Mouse (Mus musculus): ENCODE results near the gene Llgl1. TPM values are rescaled to one million over a fixed set of nuclear protein-coding genes. Genes with fewer than 3 reads are reported as not detected.

Llgl1 gene
- polyA plus RNA-seq, 1 experiment = 16.9 TPM

- H3K27me3 ChIP-seq (ENCODE audit: control insufficient read depth, insufficient read depth, low read length) = no peaks in the 10 kb centered on the region
- H3K36me3 ChIP-seq (ENCODE audit: control insufficient read depth, insufficient read depth, low read length) = no peaks in the 10 kb centered on the region; the same call in 1 of the 2 replicates
- TF ChIP-seq CTCF (IDR thresholded peaks at IDR 0.05; ENCODE audit: control insufficient read depth, insufficient read depth, insufficient replicate concordance, low read depth, low read length) (no peak), POLR2A (IDR thresholded peaks at IDR 0.05; ENCODE audit: control insufficient read depth, low read depth, low read length) (no peak)
These were observed 4.7 kb downstream of the Llgl1 start for GRCm38 (mm10) chr11:60704023-60704880.

GRCm38 (mm10) chr11:60705255-60705654 is 5.7 kb downstream of the Llgl1 start:
- no peak overlapping the region for H3K27ac ChIP-seq (ENCODE audit: control insufficient read depth, insufficient read depth, low read depth, low read length)
- TF ChIP-seq POLR2A (IDR thresholded peaks at IDR 0.05; ENCODE audit: control insufficient read depth, low read depth, low read length) (no peak), CTCF (IDR thresholded peaks at IDR 0.05; ENCODE audit: control insufficient read depth, insufficient read depth, insufficient replicate concordance, low read depth, low read length) (no peak)
- no peaks in the 10 kb centered on the region; the same call in 1 of the 2 replicates for H3K36me3 ChIP-seq (ENCODE audit: control insufficient read depth, insufficient read depth, low read length)
- H3K4me1 ChIP-seq (ENCODE audit: control insufficient read depth, insufficient read depth, low read length) = peaks cover 14% of the 10 kb centered on the region
- H3K27me3 ChIP-seq (ENCODE audit: control insufficient read depth, insufficient read depth, low read length) = no peaks in the 10 kb centered on the region
- no peak overlapping the region for H3K4me3 ChIP-seq (ENCODE audit: control insufficient read depth, low read depth, low read length)

More at GRCm38 (mm10) chr11:60704023-60704880, 4.7 kb downstream of the Llgl1 start:
- Histone ChIP-seq H3K4me3 (ENCODE audit: control insufficient read depth, low read depth, low read length) (no peak overlapping the region), H3K4me1 (ENCODE audit: control insufficient read depth, insufficient read depth, low read length) (peaks cover 15% of the 10 kb centered on the region), H3K27ac (ENCODE audit: control insufficient read depth, insufficient read depth, low read depth, low read length) (no peak overlapping the region)

- Histone ChIP-seq H3K27me3 (ENCODE audit: control insufficient read depth, insufficient read depth, low read length) (no peaks in the 10 kb centered on the region), H3K4me3 (ENCODE audit: control insufficient read depth, low read depth, low read length) (no peak overlapping the region), H3K4me1 (ENCODE audit: control insufficient read depth, insufficient read depth, low read length) (peaks cover 11% of the 10 kb centered on the region), H3K27ac (ENCODE audit: control insufficient read depth, insufficient read depth, low read depth, low read length) (no peak overlapping the region), H3K36me3 (ENCODE audit: control insufficient read depth, insufficient read depth, low read length) (no peaks in the 10 kb centered on the region; the same call in 1 of the 2 replicates)
- TF ChIP-seq POLR2A (IDR thresholded peaks at IDR 0.05; ENCODE audit: control insufficient read depth, low read depth, low read length) (no peak), CTCF (IDR thresholded peaks at IDR 0.05; ENCODE audit: control insufficient read depth, insufficient read depth, insufficient replicate concordance, low read depth, low read length) (no peak)
These were observed 6.6 kb downstream of the Llgl1 start for GRCm38 (mm10) chr11:60706076-60706475.

GRCm38 (mm10) chr11:60706696-60707480 is 7.4 kb downstream of the Llgl1 start:
- no peaks in the 10 kb centered on the region for H3K27me3 ChIP-seq (ENCODE audit: control insufficient read depth, insufficient read depth, low read length)
- no peak overlapping the region for H3K27ac ChIP-seq (ENCODE audit: control insufficient read depth, insufficient read depth, low read depth, low read length)
- no peak overlapping the region for H3K4me3 ChIP-seq (ENCODE audit: control insufficient read depth, low read depth, low read length)
- TF ChIP-seq CTCF (IDR thresholded peaks at IDR 0.05; ENCODE audit: control insufficient read depth, insufficient read depth, insufficient replicate concordance, low read depth, low read length) (no peak), POLR2A (IDR thresholded peaks at IDR 0.05; ENCODE audit: control insufficient read depth, low read depth, low read length) (no peak)
- H3K4me1 ChIP-seq (ENCODE audit: control insufficient read depth, insufficient read depth, low read length) = peaks cover 10% of the 10 kb centered on the region
- no peaks in the 10 kb centered on the region; the same call in 1 of the 2 replicates for H3K36me3 ChIP-seq (ENCODE audit: control insufficient read depth, insufficient read depth, low read length)

GRCm38 (mm10) chr11:60707672-60708071 is 8.1 kb downstream of the Llgl1 start:
- Histone ChIP-seq H3K4me3 (ENCODE audit: control insufficient read depth, low read depth, low read length) (no peak overlapping the region), H3K27me3 (ENCODE audit: control insufficient read depth, insufficient read depth, low read length) (no peaks in the 10 kb centered on the region), H3K4me1 (ENCODE audit: control insufficient read depth, insufficient read depth, low read length) (peaks cover 2% of the 10 kb centered on the region; the same call in 1 of the 2 replicates), H3K36me3 (ENCODE audit: control insufficient read depth, insufficient read depth, low read length) (no peaks in the 10 kb centered on the region; the same call in 1 of the 2 replicates), H3K27ac (ENCODE audit: control insufficient read depth, insufficient read depth, low read depth, low read length) (no peak overlapping the region)
- no peak for TF ChIP-seq POLR2A (IDR thresholded peaks at IDR 0.05; ENCODE audit: control insufficient read depth, low read depth, low read length)

- no peaks in the 10 kb centered on the region for H3K4me1 ChIP-seq (ENCODE audit: control insufficient read depth, insufficient read depth, low read length)
- no peaks in the 10 kb centered on the region; the same call in 1 of the 2 replicates for H3K36me3 ChIP-seq (ENCODE audit: control insufficient read depth, insufficient read depth, low read length)
- no peak overlapping the region for H3K27ac ChIP-seq (ENCODE audit: control insufficient read depth, insufficient read depth, low read depth, low read length)
- no peaks in the 10 kb centered on the region for H3K27me3 ChIP-seq (ENCODE audit: control insufficient read depth, insufficient read depth, low read length)
- no peak overlapping the region for H3K4me3 ChIP-seq (ENCODE audit: control insufficient read depth, low read depth, low read length)
- no peak for TF ChIP-seq POLR2A (IDR thresholded peaks at IDR 0.05; ENCODE audit: control insufficient read depth, low read depth, low read length)
- TF ChIP-seq CTCF (IDR thresholded peaks at IDR 0.05; ENCODE audit: control insufficient read depth, insufficient read depth, insufficient replicate concordance, low read depth, low read length) = no peak
These were observed 9.1 kb downstream of the Llgl1 start for GRCm38 (mm10) chr11:60708631-60709030.
